Mouse (Mus musculus) hindbrain, embryonic 11.5 days (tissue): ENCODE data around the gene Apon. TPM values are rescaled to one million over a fixed set of nuclear protein-coding genes. Genes with fewer than 3 reads are reported as not detected.
"Not testable (repeated sequence)": the region's sequence is repeated elsewhere in the genome, so short reads cannot be mapped to it uniquely, and the experiment has no call there.

Experiments
- ATAC-seq: fragments of 200-750 bp; cut with Nextera tagmentation; 2 replicates; pipeline ENCODE4 v1.8.0; 2017; ENCODE audit warnings: mild to moderate bottlenecking, moderate TSS enrichment, moderate library complexity; ENCODE audit not compliant: low FRiP score
- DNase-seq: peaks from one replicate; pipeline ENCODE4 v3.0.0-alpha.2; 2015; ENCODE audit warnings: low spot score
- H3K27ac ChIP-seq: fragments of 300-500 bp; sonication (generic); 2 replicates; pipeline ENCODE4 v1.5.1; 2014; ENCODE audit warnings: mild to moderate bottlenecking, low read depth, low read length
- H3K27me3 ChIP-seq: fragments of 300-500 bp; sonication (generic); 2 replicates; pipeline ENCODE4 v1.6.1; 2014; ENCODE audit warnings: mild to moderate bottlenecking, low read length, moderate library complexity, mixed read lengths; ENCODE audit not compliant: control insufficient read depth, insufficient read depth
- H3K36me3 ChIP-seq: fragments of 300-500 bp; sonication (generic); 2 replicates; pipeline ENCODE4 v1.6.1; 2014; ENCODE audit warnings: mild to moderate bottlenecking, low read length, moderate library complexity, mixed read lengths; ENCODE audit not compliant: control insufficient read depth, insufficient read depth
- H3K4me1 ChIP-seq: fragments of 300-500 bp; sonication (generic); replicated peaks from 2 replicates; pipeline ENCODE4 v1.6.1; 2014; ENCODE audit warnings: low read length, mixed read lengths; ENCODE audit not compliant: control insufficient read depth, insufficient read depth
- H3K4me2 ChIP-seq: fragments of 300-500 bp; sonication (generic); replicated peaks from 2 replicates; pipeline ENCODE4 v1.6.1; 2014; ENCODE audit warnings: mild to moderate bottlenecking, low read depth, low read length
- H3K4me3 ChIP-seq: fragments of 300-500 bp; sonication (generic); 2 replicates; pipeline ENCODE4 v1.5.1; 2014; ENCODE audit warnings: low read depth, low read length
- H3K9ac ChIP-seq: fragments of 300-500 bp; sonication (generic); 2 replicates; pipeline ENCODE4 v1.6.1; 2014; ENCODE audit warnings: low read depth, low read length
- H3K9me3 ChIP-seq: fragments of 300-500 bp; sonication (generic); 2 replicates; pipeline ENCODE4 v1.6.1; 2016; ENCODE audit warnings: low read length; ENCODE audit not compliant: control insufficient read depth
- WGBS: fragments of 180-500 bp; shearing (Covaris S2); extraction: QIAGEN DNeasy Blood & Tissue Kit; methylation state at CpG from one replicate; pipeline ENCODE4 v1.1.7; 2014; 5-methylcytosine and 5-hydroxymethylcytosine counted together
- polyA plus RNA-seq: library from polyadenylated mRNA; unstranded; fragments of >200 nt; fragmentation: Nextera tagmentation; extraction: Ambion mirVana; gene quantifications from 2 replicates; pipeline ENCODE4 v1.2.1, GENCODE M21; 2014

Apon gene
- polyA plus RNA-seq, 1 experiment from 2014 or later, result 0.36 TPM

GRCm38 (mm10) chr10:128260376-128260775, 6.5 kb downstream of the Apon start:
- not testable (repeated sequence) for H3K27ac ChIP-seq, ATAC-seq, DNase-seq, H3K4me3 ChIP-seq, H3K9me3 ChIP-seq, H3K4me1 ChIP-seq, H3K4me2 ChIP-seq, H3K36me3 ChIP-seq, H3K27me3 ChIP-seq, H3K9ac ChIP-seq
- WGBS, result 86% methylated on average over 7 of the region's 7 CpGs

- WGBS, result 78% methylated on average over 22 of the region's 22 CpGs
- H3K9ac ChIP-seq, result no peak overlapping the region
- no peaks in the 10 kb centered on the region for H3K4me1 ChIP-seq
- H3K27me3 ChIP-seq, result no peaks in the 10 kb centered on the region
- no peak overlapping the region for H3K4me3 ChIP-seq
- no peaks in the 10 kb centered on the region for H3K36me3 ChIP-seq
- no peak overlapping the region for H3K4me2 ChIP-seq
- DNase-seq (no peak), ATAC-seq (no peak)
- no peak overlapping the region for H3K27ac ChIP-seq
- no peaks in the 10 kb centered on the region for H3K9me3 ChIP-seq
Observed at GRCm38 (mm10) chr10:128262300-128262699, 8.4 kb downstream of the Apon start.

- H3K9me3 ChIP-seq, result no peaks in the 10 kb centered on the region
- no peaks in the 10 kb centered on the region for H3K27me3 ChIP-seq
- H3K9ac ChIP-seq, result no peak overlapping the region
- no peak overlapping the region for H3K4me3 ChIP-seq
- H3K4me1 ChIP-seq, result no peaks in the 10 kb centered on the region
- H3K36me3 ChIP-seq, result no peaks in the 10 kb centered on the region
- DNase-seq (no peak), ATAC-seq (no peak)
- WGBS, result 84% methylated on average over 6 of the region's 6 CpGs
- no peak overlapping the region for H3K4me2 ChIP-seq
- H3K27ac ChIP-seq, result no peak overlapping the region
Observed at GRCm38 (mm10) chr10:128263393-128264310, 9.8 kb downstream of the Apon start.

- Histone ChIP-seq H3K4me1 (no peaks in the 10 kb centered on the region), H3K36me3 (no peaks in the 10 kb centered on the region), H3K9me3 (no peaks in the 10 kb centered on the region), H3K9ac (no peak within 1 kb of the TSS), H3K4me3 (no peak within 1 kb of the TSS), H3K4me2 (no peak within 1 kb of the TSS), H3K27ac (no peak within 1 kb of the TSS), H3K27me3 (no peaks in the 10 kb centered on the region)
- ATAC-seq, result no peak
- 71% methylated on average over 6 of the region's 6 CpGs for WGBS
- DNase-seq, result no peak
Observed at GRCm38 (mm10) chr10:128268371-128268770, 14.5 kb downstream of the Apon start, which contains the start of gene Apof. Gene Apof, plus strand, starts transcription at chr10:128268671.

GRCm38 (mm10) chr10:128269206-128269910, 15.5 kb downstream of the Apon start:
- no peaks in the 10 kb centered on the region for H3K4me1 ChIP-seq
- H3K9ac ChIP-seq, result no peak overlapping the region; the same call in 1 of the 2 replicates
- H3K27me3 ChIP-seq, result no peaks in the 10 kb centered on the region
- no peak for DNase-seq
- H3K27ac ChIP-seq, result no peak overlapping the region
- no peaks in the 10 kb centered on the region for H3K36me3 ChIP-seq
- no peak overlapping the region for H3K4me2 ChIP-seq
- ATAC-seq, result no peak
- WGBS, result 90% methylated on average over 16 of the region's 16 CpGs
- H3K9me3 ChIP-seq, result no peaks in the 10 kb centered on the region
- H3K4me3 ChIP-seq, result no peak overlapping the region; the same call in 1 of the 2 replicates

- Histone ChIP-seq H3K27ac (peak within 1 kb of the TSS; percentile 77), H3K9ac (peak within 1 kb of the TSS; percentile 92), H3K27me3 (no peaks in the 10 kb centered on the region), H3K4me2 (peak within 1 kb of the TSS; percentile 63), H3K36me3 (no peaks in the 10 kb centered on the region), H3K9me3 (no peaks in the 10 kb centered on the region), H3K4me1 (no peaks in the 10 kb centered on the region), H3K4me3 (peak within 1 kb of the TSS; percentile 78)
- WGBS, result under 1% methylated on average over 42 of the region's 43 CpGs
- peak; percentile 96 for DNase-seq
- peak; percentile 99 for ATAC-seq
Observed at GRCm38 (mm10) chr10:128270287-128270841, 16.5 kb downstream of the Apon start, which contains the start of gene Stat2. Gene Stat2, plus strand, starts transcription at chr10:128270559.

GRCm38 (mm10) chr10:128270866-128271265, 17.0 kb downstream of the Apon start:
- ATAC-seq (no peak), DNase-seq (no peak)
- WGBS, result 43% methylated on average over 7 of the region's 7 CpGs
- Histone ChIP-seq H3K27me3 (no peaks in the 10 kb centered on the region), H3K4me3 (peak overlapping the region; percentile 78), H3K27ac (peak overlapping the region; percentile 77), H3K36me3 (no peaks in the 10 kb centered on the region), H3K4me2 (peak overlapping the region; percentile 63), H3K4me1 (no peaks in the 10 kb centered on the region), H3K9me3 (no peaks in the 10 kb centered on the region), H3K9ac (peak overlapping the region; percentile 92)

- 61% methylated on average over 2 of the region's 2 CpGs for WGBS
- H3K4me2 ChIP-seq, result no peak overlapping the region
- H3K9me3 ChIP-seq, result no peaks in the 10 kb centered on the region
- no peaks in the 10 kb centered on the region for H3K4me1 ChIP-seq
- 0 out of 2 replicates have a peak, but pooled peaks cover 2% of the 10 kb centered on the region for H3K36me3 ChIP-seq
- ATAC-seq (no peak), DNase-seq (no peak)
- H3K9ac ChIP-seq, result no peak overlapping the region
- no peak overlapping the region for H3K4me3 ChIP-seq
- no peak overlapping the region for H3K27ac ChIP-seq
- no peaks in the 10 kb centered on the region for H3K27me3 ChIP-seq
Observed at GRCm38 (mm10) chr10:128271883-128272282, 18.0 kb downstream of the Apon start.
